Mouse (Mus musculus): ENCODE data around the gene Rab32.

GRCm38 (mm10) chr10:10558337-10558711 lies 259 bp upstream of the Rab32 start:
- no peak for TF ChIP-seq CTCF (IDR thresholded peaks at IDR 0.05; ENCODE audit: borderline replicate concordance, insufficient read depth, low read length)
- TF ChIP-seq POLR2A (IDR thresholded peaks at IDR 0.05; ENCODE audit: low read depth, low read length) = no peak
